Mouse (Mus musculus) neutrophil, adult 5-6 weeks (primary cell): ENCODE measurements around the gene Mctp1. TPM values are rescaled to one million over a fixed set of nuclear protein-coding genes. Genes with fewer than 3 reads are reported as not detected.
"Not testable (repeated sequence)": the region's sequence is repeated elsewhere in the genome, so short reads cannot be mapped to it uniquely, and the experiment has no call there.

ENCODE experiments used
- ATAC-seq: fragments of 151-379, 151-347 bp; 2 replicates; pipeline ENCODE4 v1.8.0; 2017; ENCODE audit warnings: mild to moderate bottlenecking, moderate TSS enrichment; ENCODE audit not compliant: insufficient number of reproducible peaks, poor library complexity, low FRiP score, severe bottlenecking; ENCODE audit errors: extremely low read depth
- total RNA-seq: library from RNA; stranded (forward); fragments of 200-1000 nt; gene quantifications from 2 replicates; pipeline ENCODE4 v1.2.3, GENCODE M21; 2017

Mctp1 gene
- total RNA-seq, 1 experiment from 2014 or later: 80.4 TPM

- ATAC-seq: no peak
Measured at GRCm38 (mm10) chr13:76446059-76446458, 61.7 kb downstream of the Mctp1 start.

GRCm38 (mm10) chr13:76447528-76447927 is 63.2 kb downstream of the Mctp1 start:
- ATAC-seq: no peak

GRCm38 (mm10) chr13:76451526-76451925 is 67.2 kb downstream of the Mctp1 start:
- ATAC-seq: not testable (repeated sequence)

- ATAC-seq: no peak
Measured at GRCm38 (mm10) chr13:76481601-76482000, 97.3 kb downstream of the Mctp1 start.

GRCm38 (mm10) chr13:76482998-76483397 is 98.7 kb downstream of the Mctp1 start:
- no peak for ATAC-seq

GRCm38 (mm10) chr13:76484086-76484709 is 99.9 kb downstream of the Mctp1 start:
- ATAC-seq: no peak

GRCm38 (mm10) chr13:76515896-76516295 is 131.6 kb downstream of the Mctp1 start:
- no peak for ATAC-seq

GRCm38 (mm10) chr13:76523170-76523569 is 138.8 kb downstream of the Mctp1 start:
- ATAC-seq: no peak

GRCm38 (mm10) chr13:76527326-76527725 is 143.0 kb downstream of the Mctp1 start:
- ATAC-seq: no peak

GRCm38 (mm10) chr13:76527751-76528150 is 143.4 kb downstream of the Mctp1 start:
- ATAC-seq: no peak

GRCm38 (mm10) chr13:76529915-76530314 is 145.6 kb downstream of the Mctp1 start:
- no peak for ATAC-seq

- ATAC-seq: no peak
Measured at GRCm38 (mm10) chr13:76530867-76531504, 146.7 kb downstream of the Mctp1 start.

GRCm38 (mm10) chr13:76547854-76548253 is 163.5 kb downstream of the Mctp1 start:
- no peak for ATAC-seq

GRCm38 (mm10) chr13:76560918-76561317 is 176.6 kb downstream of the Mctp1 start:
- ATAC-seq: no peak

GRCm38 (mm10) chr13:76561594-76561993 is 177.3 kb downstream of the Mctp1 start:
- ATAC-seq: no peak

- ATAC-seq: no peak
Measured at GRCm38 (mm10) chr13:76564061-76564460, 179.7 kb downstream of the Mctp1 start.

- peak; percentile 41; the same call in 1 of the 2 replicates for ATAC-seq
Measured at GRCm38 (mm10) chr13:76566024-76566423, 181.7 kb downstream of the Mctp1 start.

- ATAC-seq: no peak
Measured at GRCm38 (mm10) chr13:76567448-76567847, 183.1 kb downstream of the Mctp1 start.

- ATAC-seq: no peak
Measured at GRCm38 (mm10) chr13:76568569-76569211, 184.4 kb downstream of the Mctp1 start.

- peak; percentile 100 for ATAC-seq
Measured at GRCm38 (mm10) chr13:76579414-76579813, 195.1 kb downstream of the Mctp1 start.
